Mouse (Mus musculus) neural tube, embryonic 14.5 days (tissue): ENCODE data around the gene Tmub2. TPM values are rescaled to one million over a fixed set of nuclear protein-coding genes. Genes with fewer than 3 reads are reported as not detected.

Source experiments
- ATAC-seq: fragments of 200-750 bp; cut with Nextera tagmentation; 2 replicates; pipeline ENCODE4 v1.8.0; 2017; ENCODE audit warnings: low read depth, mild to moderate bottlenecking, moderate TSS enrichment, moderate library complexity
- H3K27ac ChIP-seq: fragments of 300-500 bp; sonication (generic); 2 replicates; pipeline ENCODE4 v1.5.1; 2014; ENCODE audit warnings: low read depth, mild to moderate bottlenecking, control low read depth, low read length, moderate library complexity, mixed read lengths
- H3K27me3 ChIP-seq: fragments of 300-500 bp; sonication (generic); 2 replicates; pipeline ENCODE4 v1.6.1; 2014; ENCODE audit warnings: low read length; ENCODE audit not compliant: control insufficient read depth, insufficient read depth
- H3K36me3 ChIP-seq: fragments of 300-500 bp; sonication (generic); 2 replicates; pipeline ENCODE4 v1.6.1; 2014; ENCODE audit warnings: low read length, mixed read lengths; ENCODE audit not compliant: control insufficient read depth, insufficient read depth
- H3K4me1 ChIP-seq: fragments of 300-500 bp; sonication (generic); 2 replicates; pipeline ENCODE4 v1.6.1; 2014; ENCODE audit warnings: low read length; ENCODE audit not compliant: control insufficient read depth, insufficient read depth
- H3K4me2 ChIP-seq: fragments of 300-500 bp; sonication (generic); 2 replicates; pipeline ENCODE4 v1.6.1; 2014; ENCODE audit warnings: mild to moderate bottlenecking, low read depth, low read length, control low read depth
- H3K4me3 ChIP-seq: fragments of 300-500 bp; sonication (generic); 2 replicates; pipeline ENCODE4 v1.5.1; 2014; ENCODE audit warnings: low read depth, low read length, control low read depth, mixed read lengths
- H3K9ac ChIP-seq: fragments of 300-500 bp; sonication (generic); replicated peaks from 2 replicates; pipeline ENCODE4 v1.6.1; 2014; ENCODE audit warnings: low read depth, mild to moderate bottlenecking, control low read depth, low read length, mixed read lengths
- H3K9me3 ChIP-seq: fragments of 300-500 bp; sonication (generic); 2 replicates; pipeline ENCODE4 v1.6.1; 2016; ENCODE audit warnings: low read length; ENCODE audit not compliant: control insufficient read depth
- WGBS: fragments of 180-500 bp; shearing (Covaris S2); extraction: QIAGEN DNeasy Blood & Tissue Kit; methylation state at CpG from one replicate; pipeline ENCODE4 v1.1.7; 2014; 5-methylcytosine and 5-hydroxymethylcytosine counted together
- polyA plus RNA-seq: library from polyadenylated mRNA; unstranded; fragments of >200 nt; fragmentation: Nextera tagmentation; extraction: Ambion mirVana; gene quantifications from 2 replicates; pipeline ENCODE4 v1.2.1, GENCODE M21; 2014

Gene Tmub2
- polyA plus RNA-seq, 1 experiment from 2014 or later = 88.6 TPM

GRCm38 (mm10) chr11:102327250-102327649 lies 42.5 kb downstream of the Tmub2 start:
- no peaks in the 10 kb centered on the region for H3K27me3 ChIP-seq
- WGBS = 59% methylated on average over 5 of the region's 5 CpGs
- no peak for ATAC-seq

GRCm38 (mm10) chr11:102327839-102328238 lies 43.1 kb downstream of the Tmub2 start:
- Histone ChIP-seq H3K27ac (no peak overlapping the region), H3K27me3 (no peaks in the 10 kb centered on the region), H3K4me3 (no peak overlapping the region), H3K4me2 (no peak overlapping the region), H3K4me1 (no peaks in the 10 kb centered on the region), H3K9me3 (no peaks in the 10 kb centered on the region), H3K36me3 (no peaks in the 10 kb centered on the region), H3K9ac (no peak overlapping the region)
- ATAC-seq = no peak
- WGBS = 85% methylated on average over 7 of the region's 7 CpGs

More at GRCm38 (mm10) chr11:102327250-102327649, 42.5 kb downstream of the Tmub2 start:
- H3K9ac ChIP-seq = no peak overlapping the region
- no peaks in the 10 kb centered on the region for H3K4me1 ChIP-seq
- H3K27ac ChIP-seq = no peak overlapping the region
- H3K4me2 ChIP-seq = no peak overlapping the region
- no peaks in the 10 kb centered on the region for H3K9me3 ChIP-seq
- no peak overlapping the region for H3K4me3 ChIP-seq
- H3K36me3 ChIP-seq = no peaks in the 10 kb centered on the region

- Histone ChIP-seq H3K36me3 (no peaks in the 10 kb centered on the region), H3K27ac (no peak overlapping the region), H3K4me2 (no peak overlapping the region), H3K4me3 (no peak overlapping the region), H3K27me3 (no peaks in the 10 kb centered on the region), H3K4me1 (no peaks in the 10 kb centered on the region), H3K9me3 (no peaks in the 10 kb centered on the region), H3K9ac (no peak overlapping the region)
- ATAC-seq = no peak
These were observed 44.8 kb downstream of the Tmub2 start for GRCm38 (mm10) chr11:102329518-102329917.

GRCm38 (mm10) chr11:102330039-102330438 lies 45.3 kb downstream of the Tmub2 start:
- 73% methylated on average over 3 of the region's 3 CpGs for WGBS
- no peak overlapping the region for H3K27ac ChIP-seq
- H3K4me2 ChIP-seq = no peak overlapping the region
- H3K9me3 ChIP-seq = no peaks in the 10 kb centered on the region
- H3K4me1 ChIP-seq = no peaks in the 10 kb centered on the region
- ATAC-seq = no peak
- no peaks in the 10 kb centered on the region for H3K36me3 ChIP-seq
- no peak overlapping the region for H3K4me3 ChIP-seq
- H3K27me3 ChIP-seq = no peaks in the 10 kb centered on the region
- no peak overlapping the region for H3K9ac ChIP-seq

GRCm38 (mm10) chr11:102331806-102332205 lies 47.1 kb downstream of the Tmub2 start:
- Histone ChIP-seq H3K4me3 (no peak overlapping the region), H3K27ac (no peak overlapping the region), H3K4me1 (no peaks in the 10 kb centered on the region), H3K4me2 (no peak overlapping the region), H3K27me3 (no peaks in the 10 kb centered on the region), H3K36me3 (no peaks in the 10 kb centered on the region), H3K9me3 (no peaks in the 10 kb centered on the region), H3K9ac (no peak overlapping the region)
- WGBS = 59% methylated on average over 4 of the region's 4 CpGs
- ATAC-seq = no peak

- Histone ChIP-seq H3K27ac (no peak overlapping the region), H3K4me3 (no peak overlapping the region), H3K4me1 (no peaks in the 10 kb centered on the region), H3K27me3 (no peaks in the 10 kb centered on the region), H3K9me3 (no peaks in the 10 kb centered on the region), H3K9ac (no peak overlapping the region), H3K4me2 (no peak overlapping the region), H3K36me3 (no peaks in the 10 kb centered on the region)
- no peak for ATAC-seq
These were observed 48.3 kb downstream of the Tmub2 start for GRCm38 (mm10) chr11:102333061-102333460.

GRCm38 (mm10) chr11:102334010-102334409 lies 49.3 kb downstream of the Tmub2 start:
- H3K27ac ChIP-seq = no peak overlapping the region
- ATAC-seq = no peak
- 66% methylated on average over 4 of the region's 4 CpGs for WGBS

GRCm38 (mm10) chr11:102334973-102335700 lies 50.4 kb downstream of the Tmub2 start:
- 29% methylated on average over 9 of the region's 9 CpGs for WGBS
- Histone ChIP-seq H3K9ac (no peak overlapping the region), H3K4me1 (no peaks in the 10 kb centered on the region; the same call in 1 of the 2 replicates), H3K4me3 (no peak overlapping the region), H3K4me2 (no peak overlapping the region), H3K27me3 (no peaks in the 10 kb centered on the region), H3K27ac (no peak overlapping the region), H3K36me3 (no peaks in the 10 kb centered on the region), H3K9me3 (no peaks in the 10 kb centered on the region)
- ATAC-seq = no peak

More at GRCm38 (mm10) chr11:102334010-102334409, 49.3 kb downstream of the Tmub2 start:
- Histone ChIP-seq H3K4me1 (no peaks in the 10 kb centered on the region), H3K4me2 (no peak overlapping the region), H3K36me3 (no peaks in the 10 kb centered on the region), H3K9ac (no peak overlapping the region), H3K27me3 (no peaks in the 10 kb centered on the region), H3K4me3 (no peak overlapping the region), H3K9me3 (no peaks in the 10 kb centered on the region)

- Histone ChIP-seq H3K27ac (no peak overlapping the region), H3K36me3 (no peaks in the 10 kb centered on the region), H3K4me2 (no peak overlapping the region), H3K4me3 (no peak overlapping the region), H3K4me1 (no peaks in the 10 kb centered on the region; the same call in 1 of the 2 replicates), H3K27me3 (no peaks in the 10 kb centered on the region), H3K9ac (no peak overlapping the region), H3K9me3 (no peaks in the 10 kb centered on the region)
- no peak for ATAC-seq
- 71% methylated on average over 1 of the region's 1 CpGs for WGBS
These were observed 51.5 kb downstream of the Tmub2 start for GRCm38 (mm10) chr11:102336191-102336590.
